In genomic region chr6:56797311-56798151, GRCm38 (mm10) we compare ENCODE assay signal across 8 mouse cellular contexts. TPM values are rescaled to one million over a fixed set of nuclear protein-coding genes. Genes with fewer than 3 reads are reported as not detected.
DNase-seq lines count a peak whose midpoint lies in the region; ATAC-seq and TF ChIP-seq lines count a peak whose summit lies in the region.

TSS of gene Kbtbd2 (minus strand) at chr6:56797813.

- WGBS in hindbrain, postnatal 0 days, result 1% methylated on average over 96 of the region's 98 CpGs

- no peaks in the 10 kb centered on the region for H3K36me3 ChIP-seq in hindbrain, postnatal 0 days (ENCODE audit: insufficient read depth, low read length)

- peak within 1 kb of the TSS; percentile 89 for H3K4me2 ChIP-seq in hindbrain, postnatal 0 days (ENCODE audit: low read depth, low read length)

- peaks cover 9% of the 10 kb centered on the region; the same call in 1 of the 2 replicates for H3K4me1 ChIP-seq in hindbrain, postnatal 0 days (ENCODE audit: insufficient read depth, low read length)

- intact Hi-C loops in left cerebral cortex, adult 2 months (cut with DNase I), result loop anchor here (5.0 kb wide), 3 partner anchors 125 to 895 kb away; partner anchors contain the start of genes Nt5c3, Ppm1k, Pyurf and Vmn1r4

- H3K4me3 ChIP-seq in hindbrain, postnatal 0 days (ENCODE audit: low read length), result peak within 1 kb of the TSS; percentile 89
- H3K4me3 ChIP-seq in left cerebral cortex, adult 2 months, result peak within 1 kb of the TSS; percentile 58

- H3K9ac ChIP-seq in hindbrain, postnatal 0 days (replicated peaks; ENCODE audit: low read length), result peak within 1 kb of the TSS; percentile 94

- no peaks in the 10 kb centered on the region for H3K27me3 ChIP-seq in hindbrain, postnatal 0 days (ENCODE audit: insufficient read depth, low read length)

- ATAC-seq in hindbrain, postnatal 0 days, result peak; percentile 97
- ATAC-seq in megakaryocyte, adult 5-6 weeks (ENCODE audit: poor library complexity, severe bottlenecking), result peak; percentile 85

- H3K27ac ChIP-seq in hindbrain, postnatal 0 days, result peak within 1 kb of the TSS; percentile 100
- peak within 1 kb of the TSS; percentile 94 for H3K27ac ChIP-seq in left cerebral cortex, adult 2 months

- TF ChIP-seq CTCF in hindbrain, postnatal 0 days (IDR thresholded peaks at IDR 0.05; ENCODE audit: low read depth), result no peak
- TF ChIP-seq CTCF in left cerebral cortex, adult 2 months (IDR thresholded peaks at IDR 0.05), result no peak

- DNase-seq in T-cell, adult 2 months (ENCODE audit: low spot score), result peak; percentile 92
- peak; percentile 94 to 95 for DNase-seq in cerebellum, postnatal 36 days
- peak; percentile 94 for DNase-seq in gastrocnemius, adult 18-20 months (ENCODE audit: low spot score)
- DNase-seq in hindbrain, postnatal 0 days (ENCODE audit: low spot score), result peak; percentile 97
- DNase-seq in left cerebral cortex, adult 2 months (ENCODE audit: extremely low spot score in 1 of 2, low spot score in 2 of 2), result peak; percentile 95 to 96
- peak; percentile 93 to 95 for DNase-seq in right cerebral cortex, adult 2 months (ENCODE audit: low spot score in 2 of 2)
- peak; percentile 95 for DNase-seq in urinary bladder, postnatal 14 days (ENCODE audit: low spot score)

- no peaks in the 10 kb centered on the region for H3K9me3 ChIP-seq in hindbrain, postnatal 0 days (ENCODE audit: low read length)

RNA-seq across cellular contexts. Expression of gene Kbtbd2, which starts in this region (rescaled TPM):
- total RNA-seq in gastrocnemius, adult 18-20 months (2021), result 10 to 100 TPM; 23.6 to 24.6 TPM
- 36.0 and 46.2 TPM in 2 replicates for total RNA-seq in hindbrain, postnatal 0 days (2014; rRNA removed)
- polyA plus RNA-seq in hindbrain, postnatal 0 days (2015; fragmentation: Nextera tagmentation; extraction: Ambion mirVana), result 18.2 and 19.7 TPM in 2 replicates
- 10 to 100 TPM; 58.1 to 66.1 TPM for total RNA-seq in left cerebral cortex, adult 2 months (2021)
- total RNA-seq in megakaryocyte, adult 5-6 weeks (2015), result 36.8 and 40.0 TPM in 2 replicates
- total RNA-seq in megakaryocyte, adult 5-6 weeks (2017), result 36.1 and 37.0 TPM in 2 replicates

Comparison
In these comparisons a context has a peak if more than half of its experiments do, and no peak if none do; other contexts are left out.
1. Peak in every context shown above with its lines: DNase-seq, ATAC-seq, H3K4me3 ChIP-seq and H3K27ac ChIP-seq.